Mouse (Mus musculus) brain, embryonic 14.5 days (tissue): Measurements from ENCODE around the gene Cnksr1.

Experiments used
- CTCF ChIP-seq: fragments of 200-500 bp; IDR thresholded peaks from 2 replicates; pipeline ENCODE4 v1.5.1; 2012; ENCODE audit warnings: inconsistent platforms, mild to moderate bottlenecking, moderate library complexity, borderline replicate concordance; ENCODE audit not compliant: insufficient read depth, insufficient read length; ENCODE audit errors: extremely low read depth
- POLR2A ChIP-seq: fragments of 200-500 bp; IDR thresholded peaks from 2 replicates; pipeline ENCODE4 v1.6.1; 2012; ENCODE audit warnings: mild to moderate bottlenecking, inconsistent platforms, borderline replicate concordance; ENCODE audit not compliant: poor library complexity, insufficient read depth, insufficient read length, severe bottlenecking; ENCODE audit errors: extremely low read depth

DNA sequence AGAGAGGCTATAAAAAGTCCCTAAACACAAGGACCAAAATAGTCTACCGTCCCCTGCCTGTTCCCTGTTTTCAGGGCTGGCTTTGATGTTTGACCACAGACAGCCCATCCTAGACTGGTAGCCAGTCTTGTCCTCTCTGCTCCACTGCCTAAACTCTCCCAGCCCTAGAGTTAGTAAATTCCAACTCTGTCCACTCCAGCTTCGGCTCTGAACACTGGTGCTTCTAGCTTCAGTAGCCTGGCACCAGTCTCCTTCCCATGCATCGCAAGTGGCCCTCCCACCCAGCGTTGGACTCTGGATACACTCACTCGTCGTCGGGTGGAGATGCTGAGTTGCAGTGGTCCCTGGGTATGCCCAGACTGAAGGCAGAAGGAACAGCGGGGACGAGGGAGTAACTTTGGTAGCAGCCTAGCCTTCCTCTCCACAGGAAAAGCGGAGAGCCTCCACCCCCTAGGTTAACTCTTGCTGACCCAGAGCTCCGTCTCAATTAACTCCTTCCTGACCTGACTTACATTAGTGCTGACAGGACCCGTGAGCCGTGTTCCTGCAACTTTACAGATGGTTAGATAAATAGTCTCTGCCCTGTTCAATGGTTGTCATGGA is 15.6 kb upstream of the Cnksr1 start, which contains the start of gene Grrp1:
- TF ChIP-seq CTCF (no peak), POLR2A (no peak)
